Mouse (Mus musculus): ENCODE results near the gene Twf2. TPM values are rescaled to one million over a fixed set of nuclear protein-coding genes. Genes with fewer than 3 reads are reported as not detected.
A peak's percentile ranks its signal among the peaks of the same experiment; 100 is the strongest.

Twf2 gene
- total and polyA plus RNA-seq, 3 experiments: 66.8 to 101 TPM; not detected in 1

- Histone ChIP-seq H3K9me3 (replicated peaks; ENCODE audit: insufficient read depth, low read length) (no peaks in the 10 kb centered on the region), H3K79me2 (ENCODE audit: control insufficient read depth, insufficient read depth, low read length, poor library complexity) (peaks cover 49% of the 10 kb centered on the region), H3K4me3 (ENCODE audit: control insufficient read depth in 1 of 2, insufficient read depth in 1 of 2, low read depth in 2 of 2, low read length in 2 of 2) (peak overlapping the region; percentile 74 to 85), H3K9ac (ENCODE audit: control insufficient read depth, low read depth, low read length, poor library complexity, severe bottlenecking) (peak overlapping the region; percentile 96), H3K27me3 (ENCODE audit: control insufficient read depth in 1 of 2, insufficient read depth in 2 of 2, low read length in 2 of 2) (no peaks in the 10 kb centered on the region), H3K36me3 (ENCODE audit: control insufficient read depth in 1 of 2, insufficient read depth in 2 of 2, low read length in 2 of 2) (peaks cover 9 to 35% of the 10 kb centered on the region in 2 experiments), H3K4me1 (ENCODE audit: control insufficient read depth in 1 of 2, insufficient read depth in 2 of 2, low read length in 2 of 2) (peaks cover 24% of the 10 kb centered on the region in 2 experiments), H3K27ac (ENCODE audit: control insufficient read depth, low read depth, low read length) (peak overlapping the region; percentile 85)
- DNase-seq (ENCODE audit: low read depth, low spot score): peak; percentile 68
- peak; percentile 47; the same call in 1 of the 2 replicates for TF ChIP-seq MYC (IDR thresholded peaks at IDR 0.05; ENCODE audit: low read depth, low read length)
- TF ChIP-seq TBP (IDR thresholded peaks at IDR 0.05; ENCODE audit: low read depth, low read length): peak; percentile 38; the same call in 1 of the 2 replicates
- TF ChIP-seq MAFK (IDR thresholded peaks at IDR 0.05; ENCODE audit: borderline replicate concordance, low read depth, low read length): no peak
- TF ChIP-seq HCFC1 (IDR thresholded peaks at IDR 0.05; ENCODE audit: low read depth, low read length): no peak
- TF ChIP-seq SIN3A (IDR thresholded peaks at IDR 0.05; ENCODE audit: low read length): peak; percentile 49; the same call in 1 of the 2 replicates
Measured at GRCm38 (mm10) chr9:106171346-106172158, 31.4 kb upstream of the Twf2 start.

DNA sequence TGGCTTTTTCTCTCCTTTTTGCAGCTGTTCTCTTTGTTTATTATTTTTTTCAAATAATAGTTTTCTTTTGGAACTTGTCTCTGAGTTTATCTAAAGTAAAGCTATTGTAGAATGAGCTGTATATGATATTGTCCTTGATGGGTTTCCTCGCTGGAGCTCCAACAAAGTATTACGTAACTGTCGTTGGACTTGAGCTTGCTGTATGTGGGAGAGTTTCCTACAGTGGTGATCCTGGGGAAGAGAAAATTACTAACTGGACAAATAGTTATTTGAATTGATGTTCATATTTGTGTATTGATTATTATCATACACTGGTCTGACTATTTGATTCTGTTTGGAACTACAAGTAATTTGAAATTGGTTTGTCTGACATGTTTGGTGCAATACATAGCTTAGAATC lies 30.4 kb upstream of the Twf2 start:
- peaks cover 54% of the 10 kb centered on the region for H3K79me2 ChIP-seq (ENCODE audit: control insufficient read depth, insufficient read depth, low read length, poor library complexity)
- no peak for TF ChIP-seq TCF12 (IDR thresholded peaks at IDR 0.05; ENCODE audit: low read depth, low read length)
- no peak for TF ChIP-seq BHLHE40 (IDR thresholded peaks at IDR 0.05; ENCODE audit: borderline replicate concordance, low read depth, low read length)
- TF ChIP-seq POLR2AphosphoS2 (IDR thresholded peaks at IDR 0.05; ENCODE audit: low read length): no peak
- no peak for TF ChIP-seq KAT2A (conservative IDR thresholded peaks at IDR 0.05; ENCODE audit: low read depth, low read length)
- TF ChIP-seq CHD1 (IDR thresholded peaks at IDR 0.05; ENCODE audit: low read depth, low read length): no peak
- no peak for TF ChIP-seq MAX (IDR thresholded peaks at IDR 0.05; ENCODE audit: low read length)
- TF ChIP-seq ZKSCAN1 (IDR thresholded peaks at IDR 0.05; ENCODE audit: low read depth, low read length): no peak
- TF ChIP-seq JUND (IDR thresholded peaks at IDR 0.05; ENCODE audit: low read depth, low read length): no peak
- TF ChIP-seq ETS1 (IDR thresholded peaks at IDR 0.05; ENCODE audit: low read depth, low read length): no peak
- no peak for TF ChIP-seq MYC (IDR thresholded peaks at IDR 0.05; ENCODE audit: low read depth, low read length)
- TF ChIP-seq HCFC1 (IDR thresholded peaks at IDR 0.05; ENCODE audit: low read depth, low read length): no peak
- H3K4me1 ChIP-seq (ENCODE audit: control insufficient read depth in 1 of 2, insufficient read depth in 2 of 2, low read length in 2 of 2): peaks cover 21 to 24% of the 10 kb centered on the region in 2 experiments
- no peak overlapping the region for H3K27ac ChIP-seq (ENCODE audit: control insufficient read depth, low read depth, low read length)
- no peaks in the 10 kb centered on the region for H3K27me3 ChIP-seq (ENCODE audit: control insufficient read depth in 1 of 2, insufficient read depth in 2 of 2, low read length in 2 of 2)
- H3K9me3 ChIP-seq (replicated peaks; ENCODE audit: insufficient read depth, low read length): no peaks in the 10 kb centered on the region
- DNase-seq (ENCODE audit: low read depth, low spot score): no peak
- peaks cover 13 to 35% of the 10 kb centered on the region in 2 experiments for H3K36me3 ChIP-seq (ENCODE audit: control insufficient read depth in 1 of 2, insufficient read depth in 2 of 2, low read length in 2 of 2)
- H3K4me3 ChIP-seq (ENCODE audit: control insufficient read depth in 1 of 2, insufficient read depth in 1 of 2, low read depth in 2 of 2, low read length in 2 of 2): peak overlapping the region; percentile 74 to 85
- peak overlapping the region; percentile 96 for H3K9ac ChIP-seq (ENCODE audit: control insufficient read depth, low read depth, low read length, poor library complexity, severe bottlenecking)

Measured in MEL (cell line).